Mouse (Mus musculus): ENCODE data around the gene Wdr77. TPM values are rescaled to one million over a fixed set of nuclear protein-coding genes. Genes with fewer than 3 reads are reported as not detected.

The Wdr77 gene
- 15.9 and 17.5 TPM in 2 replicates for polyA plus RNA-seq (2012; rRNA removed)

DNA sequence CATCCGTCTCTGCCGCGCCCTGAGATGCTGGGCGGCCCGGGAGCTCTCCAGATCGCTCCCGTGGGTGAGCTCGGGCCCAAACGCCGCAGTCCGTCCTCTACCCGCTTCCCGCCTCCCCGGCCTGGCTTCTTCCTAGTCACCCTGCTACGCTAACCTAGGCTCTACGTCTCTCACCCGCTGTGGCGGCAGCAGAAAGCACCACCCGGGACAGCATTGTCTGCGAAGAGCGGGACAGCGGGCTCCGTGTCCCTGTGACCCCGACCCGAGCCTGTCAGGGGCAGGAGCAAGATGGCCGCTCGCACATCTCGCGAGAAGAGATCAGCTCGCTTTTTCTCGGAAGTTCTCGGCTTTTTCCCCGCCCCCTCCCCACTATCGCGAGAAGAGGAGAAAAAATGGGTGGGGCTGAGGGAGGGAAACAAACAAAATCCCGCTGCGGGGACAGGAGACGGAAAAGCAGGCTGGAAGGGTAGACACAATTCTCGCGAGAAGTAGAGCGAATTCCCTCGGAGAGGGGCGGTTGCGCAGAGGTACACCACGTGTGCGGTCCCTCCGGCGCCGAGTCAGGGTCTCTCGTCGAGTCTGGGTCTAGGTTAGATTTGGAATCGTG is at the start of gene Wdr77:
TSS of gene Wdr77 (plus strand) at position 396 of the 607 bp plus-strand sequence.

DNA sequence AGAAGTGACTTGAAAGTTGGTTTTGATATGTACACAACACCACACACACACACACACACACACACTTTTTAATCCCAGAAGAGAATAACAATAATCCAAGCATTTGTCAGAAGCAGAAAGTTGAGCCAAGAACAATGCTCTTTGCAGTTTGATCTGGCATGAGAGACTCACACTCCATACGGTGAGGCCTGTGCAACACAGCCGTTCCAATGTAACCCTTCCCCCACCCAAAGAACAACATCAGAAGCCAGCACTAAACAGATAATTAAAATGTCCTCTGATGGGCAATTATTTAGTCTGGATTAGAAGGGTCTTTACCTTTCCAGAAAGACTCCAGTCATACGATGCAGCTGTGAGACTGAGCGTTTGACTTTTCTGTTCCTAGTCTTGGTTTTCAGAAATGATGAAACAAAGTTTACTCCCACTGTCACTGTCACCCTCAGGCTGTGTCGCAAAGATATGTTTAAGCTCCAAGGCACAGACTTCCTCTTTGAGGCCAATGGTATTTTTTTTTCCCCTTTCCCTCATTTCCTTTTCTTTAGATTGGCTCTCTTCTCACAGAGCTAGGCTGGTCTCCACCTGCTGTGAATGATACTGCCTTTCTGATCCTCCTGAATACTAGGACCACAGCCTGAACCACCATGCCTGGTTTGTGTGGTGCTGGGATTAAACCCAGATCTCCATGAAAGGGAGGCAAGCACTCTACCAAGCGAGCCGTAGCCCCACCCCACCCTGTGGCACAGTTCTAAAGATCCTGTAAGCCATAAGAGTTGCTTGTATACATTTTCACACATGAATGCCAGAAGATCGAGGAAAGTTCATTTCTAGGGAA is 26.7 kb upstream of the Wdr77 start, which contains the start of gene I830077J02Rik:
TSS of gene I830077J02Rik (minus strand) at position 425 of the 832 bp plus-strand sequence.

DNA sequence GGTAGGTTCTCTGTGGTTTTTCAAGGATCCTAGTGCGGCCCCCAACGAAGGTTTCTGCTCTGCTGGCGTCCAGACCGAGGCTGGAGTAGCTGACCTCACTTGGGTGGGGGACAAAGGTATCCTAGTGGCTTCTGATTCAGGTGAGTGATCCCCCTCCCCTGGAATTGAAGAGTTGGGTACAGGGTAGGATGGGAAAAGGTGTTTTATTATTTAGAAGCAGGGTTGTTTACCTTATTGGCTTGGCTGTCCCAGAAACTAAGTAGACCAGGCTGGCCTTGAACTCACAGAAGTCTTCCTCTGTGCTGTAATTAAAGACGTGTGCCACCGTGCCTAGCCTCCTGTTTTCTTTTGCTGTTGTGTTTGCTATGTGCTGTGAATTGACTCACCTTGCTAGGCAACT is 830 bp downstream of the Wdr77 start, which contains the start of gene Atp5f1:
TSS of gene Atp5f1 (minus strand) at position 101 of the 400 bp plus-strand sequence.

DNA sequence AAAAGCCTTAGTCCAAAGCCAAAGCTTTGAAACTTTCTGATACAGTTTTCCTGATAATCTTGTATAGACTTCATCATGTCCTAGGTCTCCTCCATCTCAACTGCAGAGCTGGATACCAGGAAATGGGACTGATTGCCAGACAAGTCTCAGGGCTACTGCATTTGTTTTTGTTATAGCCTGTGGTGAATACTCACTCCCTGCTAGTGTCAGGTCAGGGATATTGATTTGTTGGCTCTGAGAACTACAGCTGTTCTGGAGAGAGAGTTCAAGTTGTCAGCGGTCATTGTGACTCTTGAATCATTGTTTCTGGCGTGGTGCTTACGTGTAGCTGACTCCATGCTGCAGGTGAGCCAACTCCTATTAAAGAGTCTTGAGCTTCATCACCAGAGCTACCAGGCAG is 14.2 kb downstream of the Wdr77 start, which contains the start of gene Ovgp1:
TSS of gene Ovgp1 (plus strand) at position 301 of the 400 bp plus-strand sequence.

DNA sequence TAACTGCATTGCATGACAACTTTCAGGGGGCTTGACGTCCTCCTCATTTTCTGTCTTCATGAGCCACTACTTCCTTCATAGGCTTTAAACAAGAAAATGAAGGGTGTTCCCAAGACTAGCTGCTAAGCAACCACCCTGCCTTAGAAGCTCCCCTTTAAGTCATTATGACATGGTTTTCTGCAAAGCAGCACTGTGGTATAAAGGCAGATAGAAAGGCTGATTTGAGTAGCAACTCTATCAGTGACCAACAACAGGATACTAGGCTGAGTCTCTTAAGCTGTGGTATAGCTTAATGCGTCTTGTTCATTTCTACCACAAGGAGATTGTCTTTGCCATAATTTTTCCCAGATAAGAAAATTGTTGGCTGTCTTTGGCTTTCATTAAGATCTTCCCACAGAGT is 55.4 kb downstream of the Wdr77 start, which contains the start of gene Pifo:
TSS of gene Pifo (minus strand) at position 101 of the 400 bp plus-strand sequence.

Other genes starting within 250 kb of the Wdr77 start
- 33.5 and 36.6 TPM in 2 replicates for gene Rap1a, start 158.0 kb upstream of the Wdr77 start, polyA plus RNA-seq (2012; rRNA removed)
- gene Adora3, start 88.5 kb upstream of the Wdr77 start, polyA plus RNA-seq (2012; rRNA removed): 0.72 and 0.78 TPM in 2 replicates
- 0.12 and 0.23 TPM in 2 replicates for gene Tmigd3, start 88.5 kb upstream of the Wdr77 start, polyA plus RNA-seq (2012; rRNA removed)
- 5.5 and 6.6 TPM in 2 replicates for gene I830077J02Rik, start 26.7 kb upstream of the Wdr77 start, polyA plus RNA-seq (2012; rRNA removed)
- 215 and 224 TPM in 2 replicates for gene Atp5f1, start 730 bp downstream of the Wdr77 start, polyA plus RNA-seq (2012; rRNA removed)
- 1.1 and 1.5 TPM in 2 replicates for gene Ovgp1, start 14.3 kb downstream of the Wdr77 start, polyA plus RNA-seq (2012; rRNA removed)
- gene Pifo, start 55.3 kb downstream of the Wdr77 start, polyA plus RNA-seq (2012; rRNA removed): not detected in 2 replicates
- 0.08 and 0.14 TPM in 2 replicates for gene Chil5, start 73.4 kb downstream of the Wdr77 start, polyA plus RNA-seq (2012; rRNA removed)
- 0.02 TPM in 1 of 2 replicates, not detected in the other for gene Chia1, start 153.9 kb downstream of the Wdr77 start, polyA plus RNA-seq (2012; rRNA removed)
- gene Chil3, start 208.2 kb downstream of the Wdr77 start, polyA plus RNA-seq (2012; rRNA removed): 60.8 and 80.9 TPM in 2 replicates

Data from liver, embryonic 18 days (tissue).